Mouse (Mus musculus) liver, embryonic 14.5 days (tissue): ENCODE results near the gene Lpcat2. TPM values are rescaled to one million over a fixed set of nuclear protein-coding genes. Genes with fewer than 3 reads are reported as not detected.

Experiments used
- ATAC-seq: fragments of 200-750 bp; cut with Nextera tagmentation; 2 replicates; pipeline ENCODE4 v1.8.0; 2017; ENCODE audit warnings: moderate number of reproducible peaks, mild to moderate bottlenecking, moderate library complexity; ENCODE audit not compliant: insufficient read depth
- DNase-seq, 3 experiments: peaks; one replicate each; pipeline ENCODE4 v3.0.0-alpha.2; 2012 to 2013; ENCODE audit warnings: low read depth in 3 of 3, low spot score in 3 of 3
- H3K27ac ChIP-seq: fragments of 300-500 bp; sonication (generic); 2 replicates; pipeline ENCODE4 v1.5.1; 2014; ENCODE audit warnings: moderate library complexity, mild to moderate bottlenecking, control low read depth, inconsistent platforms
- H3K27me3 ChIP-seq: fragments of 300-500 bp; sonication (generic); 2 replicates; pipeline ENCODE4 v1.6.1; 2014; ENCODE audit warnings: mild to moderate bottlenecking, low read length, moderate library complexity; ENCODE audit not compliant: control insufficient read depth, insufficient read depth
- H3K36me3 ChIP-seq: fragments of 300-500 bp; sonication (generic); replicated peaks from 2 replicates; pipeline ENCODE4 v1.6.1; 2014; ENCODE audit warnings: low read depth; ENCODE audit not compliant: control insufficient read depth, insufficient read depth
- H3K4me1 ChIP-seq, 2 experiments: fragments of 200-500 bp in 1 of 2; fragments of 300-500 bp in 1 of 2; sonication (generic) in 1 of 2; replicated peaks; 2 replicates each; pipeline ENCODE4 v1.6.1; 2012 to 2014; ENCODE audit warnings: antibody characterized with exemption in 1 of 2, inconsistent platforms in 1 of 2, low read length in 1 of 2; ENCODE audit not compliant: control insufficient read depth in 2 of 2, insufficient read depth in 2 of 2
- H3K4me2 ChIP-seq: fragments of 300-500 bp; sonication (generic); 2 replicates; pipeline ENCODE4 v1.6.1; 2014; ENCODE audit warnings: low read depth, mild to moderate bottlenecking, control low read depth, moderate library complexity
- H3K4me3 ChIP-seq, 2 experiments: fragments of 200-500 bp in 1 of 2; fragments of 300-500 bp in 1 of 2; sonication (generic) in 1 of 2; 2 replicates each; pipeline ENCODE4 v1.5.1; 2012 to 2014; ENCODE audit warnings: low read depth in 2 of 2, low read length in 2 of 2, mild to moderate bottlenecking in 2 of 2, control low read depth in 1 of 2, inconsistent platforms in 1 of 2, moderate library complexity in 1 of 2; ENCODE audit not compliant: insufficient read depth in 1 of 2
- H3K9ac ChIP-seq: fragments of 300-500 bp; sonication (generic); replicated peaks from 2 replicates; pipeline ENCODE4 v1.6.1; 2014; ENCODE audit warnings: mild to moderate bottlenecking, control low read depth, moderate library complexity
- H3K9me3 ChIP-seq: fragments of 300-500 bp; sonication (generic); 2 replicates; pipeline ENCODE4 v1.6.1; 2016; ENCODE audit warnings: low read length, mixed read lengths; ENCODE audit not compliant: control insufficient read depth
- CTCF ChIP-seq: IDR thresholded peaks from 2 replicates; pipeline ENCODE4 v1.5.1; 2016; ENCODE audit warnings: antibody characterized with exemption, low read depth, control low read depth
- EP300 ChIP-seq: IDR thresholded peaks from 2 replicates; pipeline ENCODE4 v1.6.1; 2016; ENCODE audit warnings: antibody characterized with exemption, low read depth
- WGBS: fragments of 180-500 bp; shearing (Covaris S2); extraction: QIAGEN DNeasy Blood & Tissue Kit; methylation state at CpG from one replicate; pipeline ENCODE4 v1.1.7; 2014; ENCODE audit not compliant: insufficient replicate concordance; 5-methylcytosine and 5-hydroxymethylcytosine counted together
- polyA plus RNA-seq, 2 experiments: library from polyadenylated mRNA; depleted of rRNA in 1 of 2; stranded (reverse) in 1 of 2; unstranded in 1 of 2; fragments of >200 nt; fragmentation: Nextera tagmentation in 1 of 2; extraction: Ambion mirVana in 1 of 2; gene quantifications; 2 replicates each; pipeline versions ENCODE4 v1.2.1 to v1.2.3; 2012 to 2014

The Lpcat2 gene
- polyA plus RNA-seq (2012; rRNA removed) (1.00 and 1.7 TPM in 2 replicates), polyA plus RNA-seq (2014; fragmentation: Nextera tagmentation; extraction: Ambion mirVana) (3.3 and 3.6 TPM in 2 replicates)

GRCm38 (mm10) chr8:92855171-92855894 lies at the start of gene Lpcat2:
Gene Lpcat2, plus strand, starts transcription at chr8:92855339.
- TF ChIP-seq EP300, result no peak
- TF ChIP-seq CTCF, result no peak
- Histone ChIP-seq H3K4me2 (peak within 1 kb of the TSS; percentile 58), H3K9me3 (no peaks in the 10 kb centered on the region), H3K4me1 (no peaks in the 10 kb centered on the region; a peak in 1 of 4 replicates), H3K27me3 (peaks cover 4% of the 10 kb centered on the region; the same call in 1 of the 2 replicates), H3K9ac (no peak within 1 kb of the TSS), H3K4me3 (peak within 1 kb of the TSS; percentile 55 to 56), H3K27ac (no peak within 1 kb of the TSS), H3K36me3 (no peaks in the 10 kb centered on the region)
- WGBS, result under 1% methylated on average over 48 of the region's 50 CpGs
- ATAC-seq (peak; percentile 50; the same call in 1 of the 2 replicates), DNase-seq (peak in 2 of 3 experiments; percentile 9 to 37)

GRCm38 (mm10) chr8:92812773-92813172 lies 42.4 kb upstream of the Lpcat2 start:
- DNase-seq (no peak), ATAC-seq (no peak)
- Histone ChIP-seq H3K27ac (no peak overlapping the region), H3K36me3 (no peaks in the 10 kb centered on the region), H3K27me3 (no peaks in the 10 kb centered on the region), H3K4me2 (no peak overlapping the region), H3K4me1 (no peaks in the 10 kb centered on the region), H3K9ac (no peak overlapping the region), H3K4me3 (no peak overlapping the region), H3K9me3 (no peaks in the 10 kb centered on the region)
- TF ChIP-seq CTCF (no peak), EP300 (no peak)
- 44% methylated on average over 2 of the region's 2 CpGs for WGBS

GRCm38 (mm10) chr8:92815661-92816060 lies 39.5 kb upstream of the Lpcat2 start:
- H3K4me3 ChIP-seq, result no peak overlapping the region
- H3K36me3 ChIP-seq, result no peaks in the 10 kb centered on the region
- no peak overlapping the region for H3K27ac ChIP-seq
- H3K9me3 ChIP-seq, result no peaks in the 10 kb centered on the region
- H3K9ac ChIP-seq, result no peak overlapping the region
- no peak overlapping the region for H3K4me2 ChIP-seq
- ATAC-seq, result no peak
- no peak for DNase-seq
- H3K27me3 ChIP-seq, result no peaks in the 10 kb centered on the region
- no peaks in the 10 kb centered on the region for H3K4me1 ChIP-seq
- no peak for TF ChIP-seq CTCF
- no peak for TF ChIP-seq EP300
- 69% methylated on average over 5 of the region's 5 CpGs for WGBS

GRCm38 (mm10) chr8:92817928-92818818 lies 37.0 kb upstream of the Lpcat2 start:
- peak; percentile 91 for TF ChIP-seq CTCF
- no peak for TF ChIP-seq EP300
- ATAC-seq, result peak; percentile 31; the same call in 1 of the 2 replicates
- Histone ChIP-seq H3K27ac (no peak overlapping the region), H3K27me3 (no peaks in the 10 kb centered on the region), H3K9me3 (no peaks in the 10 kb centered on the region), H3K4me3 (no peak overlapping the region), H3K4me1 (0 out of 4 replicates have a peak, but pooled peaks cover 0 to 1% of the 10 kb centered on the region in 2 experiments), H3K36me3 (no peaks in the 10 kb centered on the region), H3K4me2 (no peak overlapping the region), H3K9ac (no peak overlapping the region)
- 15% methylated on average over 6 of the region's 6 CpGs for WGBS
- DNase-seq, result peak; percentile 23 to 33 (median 25)

GRCm38 (mm10) chr8:92821151-92821550 lies 34.0 kb upstream of the Lpcat2 start:
- Histone ChIP-seq H3K4me3 (no peak overlapping the region), H3K9ac (no peak overlapping the region), H3K4me2 (no peak overlapping the region), H3K9me3 (no peaks in the 10 kb centered on the region), H3K36me3 (no peaks in the 10 kb centered on the region), H3K4me1 (0 out of 4 replicates have a peak, but pooled peaks cover 0 to 2% of the 10 kb centered on the region in 2 experiments), H3K27me3 (no peaks in the 10 kb centered on the region), H3K27ac (no peak overlapping the region)
- DNase-seq, result no peak
- TF ChIP-seq CTCF (no peak), EP300 (no peak)
- no peak for ATAC-seq
